9 mouse cellular contexts compared by ENCODE assay signal in the genomic region with DNA sequence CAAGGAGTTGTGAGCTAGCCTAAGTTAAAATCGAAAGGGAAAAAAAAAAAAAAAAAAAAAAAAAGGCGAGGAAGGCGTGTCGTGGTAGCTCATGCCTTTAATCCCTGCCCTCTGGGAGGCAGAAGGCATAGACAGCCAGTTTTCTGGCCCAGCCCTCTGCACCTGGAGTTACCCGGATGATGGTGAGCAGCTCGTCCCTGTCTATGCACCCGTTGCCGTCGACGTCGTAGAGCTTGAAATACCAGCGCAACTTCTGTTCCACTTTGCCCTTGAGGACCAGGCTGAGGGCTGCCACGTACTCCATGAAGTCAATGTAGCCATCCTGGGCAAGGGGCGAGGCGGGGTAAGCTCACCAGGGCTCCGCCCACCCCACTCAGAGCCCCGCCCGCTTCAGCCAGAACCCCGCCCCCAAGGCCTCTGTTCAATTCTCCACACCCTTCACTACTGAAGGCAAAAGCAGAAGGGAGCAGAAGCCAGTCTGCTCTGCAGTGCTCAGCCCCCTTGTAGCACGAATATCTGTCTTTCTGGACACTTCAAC. TPM values are rescaled to one million over a fixed set of nuclear protein-coding genes. Genes with fewer than 3 reads are reported as not detected.
DNase-seq lines count a peak whose midpoint lies in the region; ATAC-seq lines count a peak whose summit lies in the region.
"Had no signal": no experiment of that assay in that cellular context is flagged by ENCODE, and none has a peak within 500 bp of the region (broad histone marks: within the 10 kb centered on the region; RNA-seq: fewer than 3 reads in every experiment).

No protein-coding gene starts in this region.

- intact Hi-C loops in heart, postnatal 25 days (cut with DNase I) = no loop called here

- peak; percentile 57; the same call in 1 of the 2 replicates for ATAC-seq in erythroid progenitor cell, adult 5-6 weeks (replicated peaks; ENCODE audit: low FRiP score, poor library complexity, severe bottlenecking)
- ATAC-seq in megakaryocyte-erythroid progenitor cell, adult 5-6 weeks (replicated peaks; ENCODE audit: low FRiP score, low TSS enrichment, poor library complexity, severe bottlenecking) = peak; percentile 95

- WGBS in large intestine, adult 2 months = 3% methylated on average over 20 of the region's 20 CpGs

- peak; percentile 67 for DNase-seq in CD4-positive, CD25-positive, alpha-beta regulatory T cell, adult 2 months (ENCODE audit: low read depth, low spot score)
- DNase-seq in adrenal gland, adult 18-20 months (ENCODE audit: low spot score in 2 of 2) = peak; percentile 45 to 52
- DNase-seq in heart, postnatal 25 days (ENCODE audit: low spot score) = peak; percentile 16
- DNase-seq in large intestine, adult 2 months (ENCODE audit: low read depth, low spot score) = peak; percentile 58
- DNase-seq in spleen, postnatal 10 days (ENCODE audit: low spot score in 2 of 2) = peak; percentile 22 to 73
- DNase-seq in cerebellum, adult 11-12 months = no peak

RNA-seq across cellular contexts. Expression of a gene that starts 4.9 kb away (rescaled TPM):
- 1 to 10 TPM; 1.9 to 3.1 TPM for total RNA-seq in adrenal gland, adult 18-20 months (2021)
- total RNA-seq in erythroid progenitor cell, adult 5-6 weeks (2015; ENCODE audit: low replicate concordance) = 2.5 TPM in 1 of 2 replicates, not detected in the other
- not detected in 2 replicates for total RNA-seq in erythroid progenitor cell, adult 5-6 weeks (2017; ENCODE audit: low replicate concordance)
- total RNA-seq in heart, postnatal 25 days (2021) = under 1 TPM in 1 of 2 experiments, not detected in 1; 0.39 TPM
- polyA plus RNA-seq in large intestine, adult 2 months (2012; rRNA removed) = 2.2 and 3.0 TPM in 2 replicates
- total RNA-seq in megakaryocyte-erythroid progenitor cell, adult 5-6 weeks (2014; fragmentation: Nextera tagmentation) = not detected in 2 replicates
- total RNA-seq in megakaryocyte-erythroid progenitor cell, adult 5-6 weeks (2017) = not detected in 2 replicates

RNA-seq across cellular contexts. Expression of a gene that starts 10.3 kb away (rescaled TPM):
- 1 to 10 TPM; 1.2 to 2.9 TPM for total RNA-seq in adrenal gland, adult 18-20 months (2021)
- total RNA-seq in erythroid progenitor cell, adult 5-6 weeks (2015; ENCODE audit: low replicate concordance) = not detected in 2 replicates
- not detected in 2 replicates for total RNA-seq in erythroid progenitor cell, adult 5-6 weeks (2017; ENCODE audit: low replicate concordance)
- total RNA-seq in heart, postnatal 25 days (2021) = under 1 TPM; 0.36 to 0.65 TPM
- 1.3 and 1.6 TPM in 2 replicates for polyA plus RNA-seq in large intestine, adult 2 months (2012; rRNA removed)
- total RNA-seq in megakaryocyte-erythroid progenitor cell, adult 5-6 weeks (2014; fragmentation: Nextera tagmentation) = 0.54 and 2.8 TPM in 2 replicates
- 0.15 and 3.8 TPM in 2 replicates for total RNA-seq in megakaryocyte-erythroid progenitor cell, adult 5-6 weeks (2017)

RNA-seq across cellular contexts. Expression of a gene that starts 26.8 kb away (rescaled TPM):
- 10 to 100 TPM; 37.1 to 56.2 TPM for total RNA-seq in adrenal gland, adult 18-20 months (2021)
- total RNA-seq in erythroid progenitor cell, adult 5-6 weeks (2015; ENCODE audit: low replicate concordance) = 7.6 and 8.4 TPM in 2 replicates
- total RNA-seq in erythroid progenitor cell, adult 5-6 weeks (2017; ENCODE audit: low replicate concordance) = 0.23 and 10.7 TPM in 2 replicates
- total RNA-seq in heart, postnatal 25 days (2021) = 10 to 100 TPM; 19.7 to 20.4 TPM
- 21.0 and 21.9 TPM in 2 replicates for polyA plus RNA-seq in large intestine, adult 2 months (2012; rRNA removed)
- total RNA-seq in megakaryocyte-erythroid progenitor cell, adult 5-6 weeks (2014; fragmentation: Nextera tagmentation) = 62.0 and 75.8 TPM in 2 replicates
- 61.6 and 90.5 TPM in 2 replicates for total RNA-seq in megakaryocyte-erythroid progenitor cell, adult 5-6 weeks (2017)

RNA-seq across cellular contexts. Expression of a gene that starts 41.0 kb away (rescaled TPM):
- total RNA-seq in adrenal gland, adult 18-20 months (2021) = under 1 TPM; 0.66 to 0.77 TPM
- total RNA-seq in erythroid progenitor cell, adult 5-6 weeks (2015; ENCODE audit: low replicate concordance) = 1.4 TPM in 1 of 2 replicates, not detected in the other
- not detected in 2 replicates for total RNA-seq in erythroid progenitor cell, adult 5-6 weeks (2017; ENCODE audit: low replicate concordance)
- 1 to 10 TPM in 1 of 2 experiments, under 1 TPM in 1; 0.96 to 2.0 TPM for total RNA-seq in heart, postnatal 25 days (2021)
- polyA plus RNA-seq in large intestine, adult 2 months (2012; rRNA removed) = 10.9 and 11.6 TPM in 2 replicates
- total RNA-seq in megakaryocyte-erythroid progenitor cell, adult 5-6 weeks (2014; fragmentation: Nextera tagmentation) = 0.67 and 1.1 TPM in 2 replicates
- 0.04 TPM in 1 of 2 replicates, not detected in the other for total RNA-seq in megakaryocyte-erythroid progenitor cell, adult 5-6 weeks (2017)

RNA-seq across cellular contexts. Expression of a gene that starts 41.7 kb away (rescaled TPM):
- not detected for total RNA-seq in adrenal gland, adult 18-20 months (2021)
- not detected in 2 replicates for total RNA-seq in erythroid progenitor cell, adult 5-6 weeks (2015; ENCODE audit: low replicate concordance)
- not detected in 2 replicates for total RNA-seq in erythroid progenitor cell, adult 5-6 weeks (2017; ENCODE audit: low replicate concordance)
- total RNA-seq in heart, postnatal 25 days (2021) = not detected
- polyA plus RNA-seq in large intestine, adult 2 months (2012; rRNA removed) = 0.19 and 0.51 TPM in 2 replicates
- not detected in 2 replicates for total RNA-seq in megakaryocyte-erythroid progenitor cell, adult 5-6 weeks (2014; fragmentation: Nextera tagmentation)
- not detected in 2 replicates for total RNA-seq in megakaryocyte-erythroid progenitor cell, adult 5-6 weeks (2017)
- total RNA-seq: layer of hippocampus, adult 18-20 months had no signal
